Mouse (Mus musculus) layer of hippocampus, postnatal 10 days (tissue): ENCODE data around the gene Nucks1. TPM values are rescaled to one million over a fixed set of nuclear protein-coding genes. Genes with fewer than 3 reads are reported as not detected.
"Not testable (repeated sequence)": the region's sequence is repeated elsewhere in the genome, so short reads cannot be mapped to it uniquely, and the experiment has no call there.

Experiments used
- DNase-seq, 2 experiments: peaks; one replicate each; pipeline ENCODE4 v3.0.0; 2021; ENCODE audit warnings: low spot score in 2 of 2
- long read RNA-seq: library from polyadenylated mRNA; stranded (forward); transcript quantifications from one replicate; pipeline ENCODE4 v2.0.0, GENCODE M21; 2023
- total RNA-seq, 2 experiments: library from RNA; stranded (reverse); gene quantifications; 2 replicates each; pipeline ENCODE4 v1.2.3; 2021

The Nucks1 gene
- total RNA-seq: 100 to 1,000 TPM; 175 to 190 TPM
- long read RNA-seq, full-length matches to known transcripts: 13 of 23 reads
- long read RNA-seq, partial matches to known transcripts: 1 of 23 reads
- long read RNA-seq, other reads (novel, unspliced or antisense): 9 of 23 reads

GRCm38 (mm10) chr1:131910001-131910648 lies at the start of gene Nucks1:
TSS of gene Nucks1 (plus strand) at chr1:131910534.
- peak; percentile 99 for DNase-seq

DNA sequence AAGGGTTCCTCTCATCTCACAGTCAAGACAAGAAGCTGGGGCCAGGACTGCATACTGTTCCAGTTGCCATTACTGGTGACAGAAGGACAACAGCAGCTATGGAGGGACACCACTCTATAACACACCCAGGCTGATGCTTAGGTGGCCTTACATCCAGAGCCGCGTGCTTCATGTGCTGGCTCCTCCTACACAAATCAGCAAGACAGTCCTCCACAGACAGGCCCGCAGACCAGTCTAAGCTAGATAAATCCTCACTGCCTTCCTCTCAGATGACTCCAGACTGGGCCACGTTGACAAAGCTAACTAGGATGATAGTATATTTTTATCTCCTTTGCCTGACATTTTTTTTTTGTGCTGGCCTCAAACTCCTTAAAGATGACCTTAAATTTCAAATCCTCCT lies 48.5 kb upstream of the Nucks1 start:
- no peak for DNase-seq

- no peak for DNase-seq
These were observed 44.7 kb upstream of the Nucks1 start for GRCm38 (mm10) chr1:131865596-131865995.

- no peak for DNase-seq
These were observed 43.9 kb upstream of the Nucks1 start for GRCm38 (mm10) chr1:131866304-131866999.

GRCm38 (mm10) chr1:131867093-131867945 lies 43.0 kb upstream of the Nucks1 start, which contains the start of gene Rab29:
TSS of gene Rab29 (plus strand) at chr1:131867224.
- DNase-seq: peak; percentile 92 to 95

- no peak for DNase-seq
These were observed 42.4 kb upstream of the Nucks1 start for GRCm38 (mm10) chr1:131867946-131868290.

DNA sequence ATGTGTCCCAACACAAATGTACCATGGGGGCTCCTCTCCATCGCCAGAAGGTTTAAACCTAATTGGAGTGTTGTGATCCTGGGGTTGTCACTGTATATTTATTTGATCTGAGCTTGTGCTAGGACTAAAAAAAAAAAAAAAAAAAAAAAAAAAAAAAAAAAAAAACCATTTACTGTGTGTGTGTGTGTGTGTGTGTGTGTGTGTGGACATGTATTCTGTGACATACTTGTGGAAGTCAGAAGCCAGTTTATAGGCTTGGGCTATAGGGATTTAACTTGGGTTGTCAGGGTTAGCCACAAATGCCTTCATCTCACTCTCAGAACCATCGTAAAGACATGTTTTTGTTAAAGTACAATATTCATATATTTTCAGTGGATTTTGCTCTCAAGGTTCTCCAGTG lies 40.8 kb upstream of the Nucks1 start:
- no peak for DNase-seq

DNA sequence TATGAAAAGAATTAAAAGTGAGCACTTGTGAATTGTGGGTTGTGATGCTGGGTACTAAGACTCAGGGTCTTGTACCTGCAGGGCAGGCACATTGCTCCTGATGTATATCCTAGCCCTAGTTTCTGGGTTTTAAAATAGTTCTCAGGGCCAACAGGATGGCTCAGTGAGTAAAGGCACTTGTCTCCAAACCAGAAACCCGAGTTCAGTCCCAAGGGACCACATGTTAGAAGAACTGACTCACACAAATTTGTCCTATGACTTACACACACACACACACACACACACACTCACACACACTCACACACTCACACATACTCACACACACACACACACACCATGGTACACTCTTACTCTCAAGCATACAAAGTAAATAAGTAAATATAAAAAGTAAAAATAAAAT lies 37.5 kb upstream of the Nucks1 start:
- DNase-seq: no peak

DNA sequence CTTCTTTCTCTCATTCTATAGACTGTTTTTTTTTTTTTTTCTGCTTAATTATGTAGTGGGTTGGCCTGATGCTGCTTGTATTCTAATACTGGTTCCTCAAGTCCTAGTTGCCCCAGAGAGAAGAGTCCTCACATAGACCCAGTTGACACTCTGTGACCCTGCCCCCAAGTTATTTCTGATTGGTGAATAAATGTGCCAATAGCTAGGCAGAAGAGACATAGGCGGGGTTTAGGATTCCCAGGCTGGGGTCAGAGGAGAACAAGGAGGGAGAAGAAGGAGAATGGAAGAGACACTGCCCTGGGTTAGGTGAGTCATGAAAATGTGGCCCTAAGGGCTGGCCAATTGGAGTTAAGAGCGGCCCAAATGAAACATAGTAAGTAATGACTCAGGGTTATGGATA lies 30.5 kb upstream of the Nucks1 start:
- no peak for DNase-seq

DNA sequence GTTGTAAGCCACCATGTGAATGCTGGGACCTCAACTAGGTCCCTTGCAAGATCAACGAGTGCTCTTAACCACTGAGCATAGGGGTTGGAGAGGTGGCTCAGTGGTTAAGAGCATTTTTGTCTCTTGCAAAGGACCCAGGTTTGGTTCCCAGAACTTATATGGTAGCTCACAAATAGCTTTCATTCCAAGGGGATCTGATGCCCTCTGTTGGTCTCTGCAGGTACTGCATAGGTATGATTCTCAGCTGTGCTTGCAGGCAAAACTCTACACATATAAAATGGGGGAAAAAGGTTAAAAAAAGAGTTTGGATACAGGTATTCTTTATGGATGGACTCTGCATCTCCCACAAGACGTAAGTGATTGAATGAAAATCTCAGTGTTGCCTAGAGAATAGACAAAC lies 27.5 kb upstream of the Nucks1 start:
- DNase-seq: no peak

DNA sequence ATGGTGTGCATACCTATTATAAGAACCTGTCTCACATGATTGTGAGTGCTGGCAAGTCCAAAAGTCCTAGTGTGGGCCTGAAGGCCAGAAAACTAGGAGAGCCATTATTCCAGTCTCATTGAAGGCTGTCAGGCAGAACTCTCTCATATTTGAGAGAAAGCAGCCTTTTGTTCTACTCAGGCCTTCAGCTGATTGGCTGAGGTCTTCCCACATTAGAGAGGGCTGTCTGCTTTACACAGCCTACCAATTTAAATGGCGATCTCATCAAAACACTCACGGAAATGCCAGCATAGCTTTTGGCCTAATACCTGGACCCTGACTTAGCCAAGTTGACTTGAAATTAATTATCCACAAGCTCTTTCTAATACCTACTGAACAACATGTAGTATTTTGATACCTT lies 24.2 kb upstream of the Nucks1 start:
- DNase-seq: no peak

DNA sequence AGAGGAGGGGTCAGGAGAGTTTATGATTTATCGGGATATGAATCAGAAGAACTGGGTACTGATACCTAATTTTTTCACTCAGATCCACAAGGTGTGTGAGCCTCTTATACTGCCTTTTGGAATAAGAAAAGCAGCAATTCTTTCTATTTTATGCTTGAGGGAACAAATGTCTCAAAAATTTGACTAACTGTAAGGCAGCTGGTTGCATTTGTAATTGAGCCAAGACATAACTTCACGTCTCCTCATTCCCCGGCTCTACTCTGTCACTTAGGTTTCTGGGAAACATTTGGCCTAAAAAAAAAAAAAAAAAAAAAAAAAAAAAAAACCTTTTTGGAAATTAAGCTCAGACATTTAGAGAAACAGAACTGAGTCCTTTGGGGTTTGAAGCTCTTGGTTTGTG lies 23.7 kb upstream of the Nucks1 start:
- no peak for DNase-seq

DNA sequence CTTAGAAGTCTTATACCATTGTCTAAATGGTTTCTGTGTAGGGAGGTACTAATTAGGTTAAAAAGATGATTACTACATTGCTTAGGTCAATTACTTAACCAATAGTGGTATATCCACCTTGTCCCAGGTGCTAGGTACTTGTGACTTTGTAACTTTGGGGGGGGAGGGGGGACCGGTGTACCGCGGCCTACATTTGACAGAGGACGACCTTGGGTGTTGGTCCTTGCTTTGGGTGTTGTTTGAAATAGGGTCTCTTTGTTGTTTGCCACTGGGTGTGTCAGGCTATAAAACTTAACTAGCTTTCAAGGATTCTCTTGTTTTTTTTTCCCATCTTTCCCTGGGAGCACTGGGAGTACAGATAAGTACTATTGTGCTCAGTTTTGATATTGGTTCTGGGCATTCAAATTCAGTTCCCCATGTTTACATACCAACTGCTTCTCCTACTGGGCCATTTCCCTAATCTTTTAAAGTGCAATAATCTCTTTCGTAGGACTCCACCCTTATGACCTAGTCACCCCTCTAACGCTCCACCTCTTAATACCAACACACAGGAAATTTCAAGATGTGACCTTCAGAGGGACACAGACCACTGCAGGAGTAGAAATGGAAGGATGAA lies 20.2 kb upstream of the Nucks1 start:
- no peak for DNase-seq

GRCm38 (mm10) chr1:131891436-131891835 lies 18.9 kb upstream of the Nucks1 start:
- DNase-seq: no peak

DNA sequence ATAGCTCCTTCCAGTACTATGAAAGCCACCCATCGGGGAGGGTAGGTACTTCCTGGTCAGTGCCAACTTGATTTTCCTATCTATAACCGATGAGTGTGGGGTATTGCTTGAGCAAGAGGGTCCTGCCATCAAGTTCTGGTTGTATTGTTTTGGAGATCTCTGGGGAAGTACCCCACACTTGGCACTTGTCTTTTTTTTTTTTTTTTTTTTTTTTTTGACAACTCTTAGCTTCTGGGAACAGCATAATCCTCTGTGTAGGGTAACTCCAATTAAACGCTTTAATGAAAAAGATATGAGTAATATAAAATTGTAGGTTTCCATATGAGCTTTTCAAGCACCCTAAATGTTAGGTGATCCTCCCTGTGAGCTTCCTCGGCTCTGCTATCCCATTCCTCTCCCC lies 7.7 kb upstream of the Nucks1 start:
- no peak for DNase-seq

GRCm38 (mm10) chr1:131903251-131903650 lies 7.1 kb upstream of the Nucks1 start:
- no peak for DNase-seq

DNA sequence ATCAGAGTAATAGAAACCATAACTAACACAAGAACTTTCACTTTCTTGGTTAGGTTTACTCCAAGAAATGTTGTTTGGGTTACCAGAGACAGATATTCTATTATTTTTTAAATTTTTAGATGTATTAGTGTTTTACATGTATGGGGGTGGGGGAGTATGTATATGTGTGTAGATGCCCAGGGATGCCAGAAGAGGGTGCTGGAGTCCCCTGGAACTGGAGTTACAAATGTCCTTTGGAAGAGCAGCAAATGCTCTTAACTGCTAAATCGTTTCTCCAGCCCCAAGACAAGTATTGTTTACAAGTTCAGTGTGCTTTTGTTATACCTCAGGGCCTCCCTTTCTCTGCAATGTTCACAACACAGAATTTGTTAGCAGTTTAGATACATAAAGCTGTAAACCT lies 4.8 kb upstream of the Nucks1 start:
- peak; percentile 15 to 26 for DNase-seq

GRCm38 (mm10) chr1:131908456-131908855 lies 1.9 kb upstream of the Nucks1 start:
- DNase-seq: no peak

- not testable (repeated sequence) for DNase-seq
These were observed 1.1 kb upstream of the Nucks1 start for GRCm38 (mm10) chr1:131909236-131909635.

- peak; percentile 76 to 82 for DNase-seq
These were observed 582 bp downstream of the Nucks1 start for GRCm38 (mm10) chr1:131910674-131911558.
